Mouse (Mus musculus) stomach, postnatal 0 days (tissue): Measurements from ENCODE around the gene Pdzk1ip1. TPM values are rescaled to one million over a fixed set of nuclear protein-coding genes. Genes with fewer than 3 reads are reported as not detected.
A peak's percentile ranks its signal among the peaks of the same experiment; 100 is the strongest.

Experiments used
- ATAC-seq: fragments of 200-750 bp; cut with Nextera tagmentation; 2 replicates; pipeline ENCODE4 v1.8.0; 2017; ENCODE audit not compliant: low FRiP score, low TSS enrichment
- DNase-seq: peaks from one replicate; pipeline ENCODE4 v3.0.0-alpha.2; 2016; ENCODE audit warnings: low spot score
- H3K27ac ChIP-seq: fragments of 300-500 bp; sonication (generic); replicated peaks from 2 replicates; pipeline ENCODE4 v1.5.1; 2014; ENCODE audit warnings: mild to moderate bottlenecking, control low read depth
- H3K27me3 ChIP-seq: fragments of 300-500 bp; sonication (generic); 2 replicates; pipeline ENCODE4 v1.6.1; 2014; ENCODE audit warnings: low read length; ENCODE audit not compliant: control insufficient read depth, insufficient read depth
- H3K36me3 ChIP-seq: fragments of 300-500 bp; sonication (generic); 2 replicates; pipeline ENCODE4 v1.6.1; 2014; ENCODE audit warnings: low read length, mixed read lengths; ENCODE audit not compliant: control insufficient read depth, insufficient read depth
- H3K4me1 ChIP-seq: fragments of 300-500 bp; sonication (generic); replicated peaks from 2 replicates; pipeline ENCODE4 v1.6.1; 2014; ENCODE audit warnings: antibody characterized with exemption; ENCODE audit not compliant: control insufficient read depth, insufficient read depth
- H3K4me2 ChIP-seq: fragments of 300-500 bp; sonication (generic); replicated peaks from 2 replicates; pipeline ENCODE4 v1.6.1; 2014; ENCODE audit warnings: low read depth, mild to moderate bottlenecking, control low read depth, moderate library complexity
- H3K4me3 ChIP-seq: fragments of 300-500 bp; sonication (generic); 2 replicates; pipeline ENCODE4 v1.5.1; 2014; ENCODE audit warnings: low read depth, low read length, control low read depth
- H3K9ac ChIP-seq: fragments of 300-500 bp; sonication (generic); 2 replicates; pipeline ENCODE4 v1.6.1; 2014; ENCODE audit warnings: mild to moderate bottlenecking, low read length, control low read depth, mixed read lengths
- H3K9me3 ChIP-seq: fragments of 300-500 bp; sonication (generic); 2 replicates; pipeline ENCODE4 v1.6.1; 2016; ENCODE audit warnings: low read length; ENCODE audit not compliant: control insufficient read depth
- CTCF ChIP-seq: IDR thresholded peaks from 2 replicates; pipeline ENCODE4 v1.5.1; 2016; ENCODE audit warnings: antibody characterized with exemption, low read depth, mild to moderate bottlenecking, moderate library complexity
- EP300 ChIP-seq: optimal IDR thresholded peaks from 2 replicates; pipeline ENCODE3; 2016; ENCODE audit warnings: antibody characterized with exemption
- WGBS: fragments of 180-500 bp; shearing (Covaris S2); extraction: QIAGEN DNeasy Blood & Tissue Kit; methylation state at CpG from one replicate; pipeline ENCODE4 v1.1.7; 2014; 5-methylcytosine and 5-hydroxymethylcytosine counted together
- polyA plus RNA-seq: library from polyadenylated mRNA; unstranded; fragments of >200 nt; fragmentation: Nextera tagmentation; extraction: Ambion mirVana; gene quantifications from 2 replicates; pipeline ENCODE4 v1.2.1, GENCODE M21; 2015

The Pdzk1ip1 gene
- polyA plus RNA-seq, 1 experiment from 2014 or later, result 255 TPM

GRCm38 (mm10) chr4:115086763-115087415 lies 1.6 kb upstream of the Pdzk1ip1 start:
- H3K36me3 ChIP-seq, result no peaks in the 10 kb centered on the region
- ATAC-seq (no peak), DNase-seq (peak; percentile 20)
- WGBS, result 38% methylated on average over 3 of the region's 3 CpGs
- H3K9me3 ChIP-seq, result no peaks in the 10 kb centered on the region
- TF ChIP-seq EP300, result no peak
- TF ChIP-seq CTCF, result no peak
- no peak overlapping the region for H3K4me3 ChIP-seq
- H3K4me2 ChIP-seq, result no peak overlapping the region
- H3K27me3 ChIP-seq, result no peaks in the 10 kb centered on the region
- no peak overlapping the region for H3K27ac ChIP-seq
- H3K9ac ChIP-seq, result no peak overlapping the region
- H3K4me1 ChIP-seq, result no peaks in the 10 kb centered on the region

- no peak for TF ChIP-seq EP300
- TF ChIP-seq CTCF, result no peak
- peak overlapping the region; percentile 35; the same call in 1 of the 2 replicates for H3K4me2 ChIP-seq
- H3K27me3 ChIP-seq, result no peaks in the 10 kb centered on the region
- H3K4me1 ChIP-seq, result 0 out of 2 replicates have a peak, but pooled peaks cover 1% of the 10 kb centered on the region
- no peak overlapping the region for H3K9ac ChIP-seq
- no peak overlapping the region for H3K4me3 ChIP-seq
- H3K36me3 ChIP-seq, result no peaks in the 10 kb centered on the region
- peak overlapping the region; percentile 65 for H3K27ac ChIP-seq
- peak; percentile 72 for DNase-seq
- 45% methylated on average over 2 of the region's 2 CpGs for WGBS
- no peaks in the 10 kb centered on the region for H3K9me3 ChIP-seq
- ATAC-seq, result peak; percentile 74
These were observed 2.1 kb downstream of the Pdzk1ip1 start for GRCm38 (mm10) chr4:115090592-115090991.

GRCm38 (mm10) chr4:115091806-115092205 lies 3.3 kb downstream of the Pdzk1ip1 start:
- TF ChIP-seq EP300 (no peak), CTCF (no peak)
- ATAC-seq, result no peak

GRCm38 (mm10) chr4:115093331-115093864 lies 4.9 kb downstream of the Pdzk1ip1 start:
- no peak for TF ChIP-seq CTCF
- TF ChIP-seq EP300, result no peak
- Histone ChIP-seq H3K27ac (no peak overlapping the region), H3K36me3 (no peaks in the 10 kb centered on the region), H3K9me3 (no peaks in the 10 kb centered on the region), H3K4me2 (no peak overlapping the region), H3K27me3 (no peaks in the 10 kb centered on the region; the same call in 1 of the 2 replicates), H3K9ac (no peak overlapping the region), H3K4me1 (0 out of 2 replicates have a peak, but pooled peaks cover 2% of the 10 kb centered on the region), H3K4me3 (no peak overlapping the region)
- DNase-seq (no peak), ATAC-seq (no peak)
- WGBS, result 88% methylated on average over 4 of the region's 4 CpGs

More at GRCm38 (mm10) chr4:115091806-115092205, 3.3 kb downstream of the Pdzk1ip1 start:
- 0 out of 2 replicates have a peak, but pooled peaks cover 2% of the 10 kb centered on the region for H3K4me1 ChIP-seq
- no peak overlapping the region for H3K9ac ChIP-seq
- H3K27ac ChIP-seq, result no peak overlapping the region
- H3K9me3 ChIP-seq, result no peaks in the 10 kb centered on the region
- H3K4me3 ChIP-seq, result no peak overlapping the region
- no peaks in the 10 kb centered on the region; the same call in 1 of the 2 replicates for H3K27me3 ChIP-seq
- WGBS, result 73% methylated on average over 3 of the region's 3 CpGs
- DNase-seq, result no peak
- no peak overlapping the region for H3K4me2 ChIP-seq
- H3K36me3 ChIP-seq, result no peaks in the 10 kb centered on the region

- 0 out of 2 replicates have a peak, but pooled peaks cover 2% of the 10 kb centered on the region for H3K4me1 ChIP-seq
- H3K9me3 ChIP-seq, result no peaks in the 10 kb centered on the region
- no peak overlapping the region for H3K27ac ChIP-seq
- TF ChIP-seq CTCF, result no peak
- no peak for TF ChIP-seq EP300
- H3K9ac ChIP-seq, result no peak overlapping the region
- no peaks in the 10 kb centered on the region for H3K36me3 ChIP-seq
- 75% methylated on average over 2 of the region's 2 CpGs for WGBS
- no peak for DNase-seq
- no peaks in the 10 kb centered on the region; the same call in 1 of the 2 replicates for H3K27me3 ChIP-seq
- no peak overlapping the region for H3K4me3 ChIP-seq
- H3K4me2 ChIP-seq, result no peak overlapping the region
- no peak for ATAC-seq
These were observed 5.5 kb downstream of the Pdzk1ip1 start for GRCm38 (mm10) chr4:115094056-115094455.
